Mouse (Mus musculus): Measurements from ENCODE around the gene Pla2g4d. TPM values are rescaled to one million over a fixed set of nuclear protein-coding genes. Genes with fewer than 3 reads are reported as not detected.

The Pla2g4d gene
- total and polyA plus RNA-seq, 3 experiments, result not detected

GRCm38 (mm10) chr2:120299866-120300265, 10.9 kb upstream of the Pla2g4d start:
- no peaks in the 10 kb centered on the region for H3K27me3 ChIP-seq (ENCODE audit: control insufficient read depth in 1 of 2, insufficient read depth in 2 of 2, low read length in 2 of 2)
- H3K4me3 ChIP-seq (ENCODE audit: control insufficient read depth in 1 of 2, insufficient read depth in 1 of 2, low read depth in 2 of 2, low read length in 2 of 2), result no peak overlapping the region
- DNase-seq (ENCODE audit: low read depth, low spot score), result no peak
- H3K36me3 ChIP-seq (ENCODE audit: control insufficient read depth in 1 of 2, insufficient read depth in 2 of 2, low read length in 2 of 2), result no peaks in the 10 kb centered on the region
- H3K27ac ChIP-seq (ENCODE audit: control insufficient read depth, low read depth, low read length), result no peak overlapping the region
- no peaks in the 10 kb centered on the region for H3K9me3 ChIP-seq (replicated peaks; ENCODE audit: insufficient read depth, low read length)
- TF ChIP-seq BHLHE40 (IDR thresholded peaks at IDR 0.05; ENCODE audit: borderline replicate concordance, low read depth, low read length) (no peak), JUND (IDR thresholded peaks at IDR 0.05; ENCODE audit: low read depth, low read length) (no peak), NELFE (IDR thresholded peaks at IDR 0.05; ENCODE audit: low read depth, low read length) (no peak), MAX (IDR thresholded peaks at IDR 0.05; ENCODE audit: low read length) (no peak), GABPA (IDR thresholded peaks at IDR 0.05; ENCODE audit: low read depth, low read length) (no peak), USF1 (IDR thresholded peaks at IDR 0.05; ENCODE audit: low read depth, low read length) (no peak)
- no peaks in the 10 kb centered on the region for H3K4me1 ChIP-seq (ENCODE audit: control insufficient read depth in 1 of 2, insufficient read depth in 2 of 2, low read length in 2 of 2)
- no peaks in the 10 kb centered on the region for H3K79me2 ChIP-seq (ENCODE audit: control insufficient read depth, insufficient read depth, low read length, poor library complexity)
- H3K9ac ChIP-seq (ENCODE audit: control insufficient read depth, low read depth, low read length, poor library complexity, severe bottlenecking), result no peak overlapping the region

DNA sequence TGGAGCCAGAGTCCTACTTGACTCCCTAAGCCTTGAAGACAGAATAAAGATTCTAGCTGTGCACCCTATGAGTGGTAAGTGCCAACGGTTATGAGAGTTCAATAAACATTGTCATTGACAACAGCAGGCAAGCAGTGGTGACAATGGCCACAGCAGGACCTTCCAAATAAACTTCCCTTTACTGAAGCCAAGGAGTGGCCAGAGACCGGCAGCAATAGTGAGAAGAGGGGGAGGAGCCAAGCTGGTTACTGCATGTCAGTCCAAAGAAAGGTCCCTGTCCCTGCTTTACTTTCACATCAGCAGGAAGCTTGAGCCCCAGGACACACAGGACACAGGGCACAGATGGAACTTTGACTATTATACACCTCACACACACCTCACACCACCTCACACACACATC, 7.2 kb upstream of the Pla2g4d start:
- TF ChIP-seq MAFK (IDR thresholded peaks at IDR 0.05; ENCODE audit: borderline replicate concordance, low read depth, low read length), result no peak
- TF ChIP-seq CHD1 (IDR thresholded peaks at IDR 0.05; ENCODE audit: low read depth, low read length), result no peak
- no peak for TF ChIP-seq RCOR1 (IDR thresholded peaks at IDR 0.05; ENCODE audit: low read depth, low read length)
- no peak for TF ChIP-seq POLR2A (IDR thresholded peaks at IDR 0.05; ENCODE audit: control insufficient read depth in 1 of 2, insufficient read depth in 1 of 2, low read depth in 1 of 2, low read length in 2 of 2, poor library complexity in 1 of 2)
- TF ChIP-seq MYB (IDR thresholded peaks at IDR 0.05; ENCODE audit: low read depth, low read length), result no peak
- TF ChIP-seq HCFC1 (IDR thresholded peaks at IDR 0.05; ENCODE audit: low read depth, low read length), result no peak
- TF ChIP-seq RAD21 (IDR thresholded peaks at IDR 0.05; ENCODE audit: low read depth, low read length), result no peak
- no peak for TF ChIP-seq MEF2A (IDR thresholded peaks at IDR 0.05; ENCODE audit: extremely low read depth, insufficient replicate concordance, low read depth, low read length, poor library complexity, severe bottlenecking)
- TF ChIP-seq NELFE (IDR thresholded peaks at IDR 0.05; ENCODE audit: low read depth, low read length), result no peak
- TF ChIP-seq NRF1 (IDR thresholded peaks at IDR 0.05; ENCODE audit: insufficient read depth, low read depth, low read length, poor library complexity, severe bottlenecking), result no peak
- TF ChIP-seq E2F4 (IDR thresholded peaks at IDR 0.05; ENCODE audit: borderline replicate concordance, low read depth, low read length), result no peak
- no peak for TF ChIP-seq MXI1 (IDR thresholded peaks at IDR 0.05; ENCODE audit: low read depth, low read length)
- no peak for TF ChIP-seq BHLHE40 (IDR thresholded peaks at IDR 0.05; ENCODE audit: borderline replicate concordance, low read depth, low read length)
- TF ChIP-seq POLR2AphosphoS2 (IDR thresholded peaks at IDR 0.05; ENCODE audit: low read length), result no peak
- TF ChIP-seq KAT2A (conservative IDR thresholded peaks at IDR 0.05; ENCODE audit: low read depth, low read length), result no peak
- no peak for TF ChIP-seq CHD2 (IDR thresholded peaks at IDR 0.05; ENCODE audit: low read length)
- no peak for TF ChIP-seq ELF1 (IDR thresholded peaks at IDR 0.05; ENCODE audit: low read depth, low read length)
- TF ChIP-seq TBP (IDR thresholded peaks at IDR 0.05; ENCODE audit: low read depth, low read length), result no peak
- no peak for DNase-seq (ENCODE audit: low read depth, low spot score)
- Histone ChIP-seq H3K79me2 (ENCODE audit: control insufficient read depth, insufficient read depth, low read length, poor library complexity) (no peaks in the 10 kb centered on the region), H3K4me1 (ENCODE audit: control insufficient read depth in 1 of 2, insufficient read depth in 2 of 2, low read length in 2 of 2) (no peaks in the 10 kb centered on the region), H3K4me3 (ENCODE audit: control insufficient read depth in 1 of 2, insufficient read depth in 1 of 2, low read depth in 2 of 2, low read length in 2 of 2) (no peak overlapping the region), H3K27me3 (ENCODE audit: control insufficient read depth in 1 of 2, insufficient read depth in 2 of 2, low read length in 2 of 2) (peaks cover 3 to 7% of the 10 kb centered on the region in 2 experiments; a peak in 3 of 4 replicates), H3K27ac (ENCODE audit: control insufficient read depth, low read depth, low read length) (no peak overlapping the region), H3K36me3 (ENCODE audit: control insufficient read depth in 1 of 2, insufficient read depth in 2 of 2, low read length in 2 of 2) (no peaks in the 10 kb centered on the region), H3K9ac (ENCODE audit: control insufficient read depth, low read depth, low read length, poor library complexity, severe bottlenecking) (no peak overlapping the region), H3K9me3 (replicated peaks; ENCODE audit: insufficient read depth, low read length) (no peaks in the 10 kb centered on the region)
